1 mouse cellular context compared by ENCODE assay signal in genomic region chr17:25833961-25834594, GRCm38 (mm10).
TF ChIP-seq lines count a peak whose summit lies in the region.

No protein-coding gene starts in this region.

TF ChIP-seq in CH12.LX, 34 proteins besides CTCF, POLR2A, EP300 and RAD21 (continued from another document):
- TF ChIP-seq TBP (conservative IDR thresholded peaks at IDR 0.05; ENCODE audit: low read depth, low read length) (no peak), UBTF (IDR thresholded peaks at IDR 0.05; ENCODE audit: low read depth, low read length) (no peak), MAX (IDR thresholded peaks at IDR 0.05; ENCODE audit: low read length) (no peak), MXI1 (IDR thresholded peaks at IDR 0.05; ENCODE audit: low read depth, low read length) (no peak), MAFK (IDR thresholded peaks at IDR 0.05; ENCODE audit: insufficient replicate concordance, low read length) (no peak), JUND (conservative IDR thresholded peaks at IDR 0.05; ENCODE audit: low read depth, low read length) (no peak), ZMIZ1 (IDR thresholded peaks at IDR 0.05; ENCODE audit: low read depth, low read length) (no peak), E2F4 (IDR thresholded peaks at IDR 0.05; ENCODE audit: insufficient replicate concordance, low read depth, low read length) (no peak), ELF1 (IDR thresholded peaks at IDR 0.05; ENCODE audit: low read depth, low read length) (no peak), POLR2AphosphoS2 (IDR thresholded peaks at IDR 0.05; ENCODE audit: low read depth, low read length) (no peak)
